Mouse (Mus musculus) kidney, embryonic 14.5 days (tissue): ENCODE results near the gene Ptk6. TPM values are rescaled to one million over a fixed set of nuclear protein-coding genes. Genes with fewer than 3 reads are reported as not detected.

Source experiments
- ATAC-seq: fragments of 200-750 bp; cut with Nextera tagmentation; 2 replicates; pipeline ENCODE4 v1.8.0; 2017; ENCODE audit warnings: moderate number of reproducible peaks, mild to moderate bottlenecking, moderate TSS enrichment, moderate library complexity; ENCODE audit not compliant: low FRiP score, low TSS enrichment
- H3K27ac ChIP-seq: fragments of 300-500 bp; sonication (generic); 2 replicates; pipeline ENCODE4 v1.5.1; 2014; ENCODE audit warnings: low read depth, mild to moderate bottlenecking, low read length, moderate library complexity, mixed read lengths
- H3K27me3 ChIP-seq: fragments of 300-500 bp; sonication (generic); 2 replicates; pipeline ENCODE4 v1.6.1; 2014; ENCODE audit warnings: mild to moderate bottlenecking, low read length; ENCODE audit not compliant: control insufficient read depth, insufficient read depth
- H3K36me3 ChIP-seq: fragments of 300-500 bp; sonication (generic); 2 replicates; pipeline ENCODE4 v1.6.1; 2014; ENCODE audit warnings: low read length, mixed read lengths; ENCODE audit not compliant: control insufficient read depth, insufficient read depth
- H3K4me1 ChIP-seq: fragments of 300-500 bp; sonication (generic); 2 replicates; pipeline ENCODE4 v1.6.1; 2014; ENCODE audit warnings: low read length, mixed read lengths; ENCODE audit not compliant: control insufficient read depth, insufficient read depth
- H3K4me2 ChIP-seq: fragments of 300-500 bp; sonication (generic); replicated peaks from 2 replicates; pipeline ENCODE4 v1.6.1; 2014; ENCODE audit warnings: low read depth, mild to moderate bottlenecking, low read length
- H3K4me3 ChIP-seq: fragments of 300-500 bp; sonication (generic); 2 replicates; pipeline ENCODE4 v1.5.1; 2014; ENCODE audit warnings: mild to moderate bottlenecking, low read length
- H3K9ac ChIP-seq: fragments of 300-500 bp; sonication (generic); 2 replicates; pipeline ENCODE4 v1.6.1; 2014; ENCODE audit warnings: low read depth, mild to moderate bottlenecking, low read length, moderate library complexity
- H3K9me3 ChIP-seq: fragments of 300-500 bp; sonication (generic); 2 replicates; pipeline ENCODE4 v1.6.1; 2016; ENCODE audit warnings: low read length; ENCODE audit not compliant: control insufficient read depth
- WGBS: fragments of 180-500 bp; shearing (Covaris S2); extraction: QIAGEN DNeasy Blood & Tissue Kit; methylation state at CpG from one replicate; pipeline ENCODE4 v1.1.7; 2014; 5-methylcytosine and 5-hydroxymethylcytosine counted together
- polyA plus RNA-seq: library from polyadenylated mRNA; unstranded; fragments of >200 nt; fragmentation: Nextera tagmentation; extraction: Ambion mirVana; gene quantifications from 2 replicates; pipeline ENCODE4 v1.2.1, GENCODE M21; 2014

Ptk6 gene
- polyA plus RNA-seq, 1 experiment from 2014 or later = not detected

GRCm38 (mm10) chr2:181238861-181239260, 36.3 kb upstream of the Ptk6 start:
- H3K9me3 ChIP-seq = no peaks in the 10 kb centered on the region
- H3K27ac ChIP-seq = no peak overlapping the region
- no peak overlapping the region for H3K4me3 ChIP-seq
- no peak for ATAC-seq
- H3K4me2 ChIP-seq = no peak overlapping the region
- 73% methylated on average over 2 of the region's 2 CpGs for WGBS
- H3K4me1 ChIP-seq = no peaks in the 10 kb centered on the region
- no peak overlapping the region for H3K9ac ChIP-seq
- H3K36me3 ChIP-seq = no peaks in the 10 kb centered on the region; the same call in 1 of the 2 replicates
- H3K27me3 ChIP-seq = no peaks in the 10 kb centered on the region

- no peak overlapping the region for H3K9ac ChIP-seq
- no peaks in the 10 kb centered on the region; the same call in 1 of the 2 replicates for H3K36me3 ChIP-seq
- no peaks in the 10 kb centered on the region for H3K9me3 ChIP-seq
- no peaks in the 10 kb centered on the region for H3K27me3 ChIP-seq
- H3K27ac ChIP-seq = no peak overlapping the region
- no peak for ATAC-seq
- no peak overlapping the region for H3K4me3 ChIP-seq
- H3K4me2 ChIP-seq = no peak overlapping the region
- no peaks in the 10 kb centered on the region for H3K4me1 ChIP-seq
- WGBS = 75% methylated on average over 10 of the region's 10 CpGs
Measured at GRCm38 (mm10) chr2:181238091-181238610, 35.6 kb upstream of the Ptk6 start.

- Histone ChIP-seq H3K27ac (no peak overlapping the region), H3K27me3 (no peaks in the 10 kb centered on the region), H3K9ac (no peak overlapping the region), H3K9me3 (no peaks in the 10 kb centered on the region), H3K4me1 (no peaks in the 10 kb centered on the region), H3K36me3 (no peaks in the 10 kb centered on the region; the same call in 1 of the 2 replicates), H3K4me3 (no peak overlapping the region), H3K4me2 (no peak overlapping the region)
- 92% methylated on average over 17 of the region's 17 CpGs for WGBS
- ATAC-seq = no peak
Measured at GRCm38 (mm10) chr2:181237251-181238014, 34.8 kb upstream of the Ptk6 start.

- H3K4me3 ChIP-seq = no peak overlapping the region
- no peak overlapping the region for H3K9ac ChIP-seq
- 86% methylated on average over 23 of the region's 23 CpGs for WGBS
- no peak overlapping the region for H3K27ac ChIP-seq
- H3K36me3 ChIP-seq = no peaks in the 10 kb centered on the region; the same call in 1 of the 2 replicates
- ATAC-seq = no peak
- no peaks in the 10 kb centered on the region for H3K4me1 ChIP-seq
- no peak overlapping the region for H3K4me2 ChIP-seq
- no peaks in the 10 kb centered on the region for H3K9me3 ChIP-seq
- H3K27me3 ChIP-seq = no peaks in the 10 kb centered on the region
Measured at GRCm38 (mm10) chr2:181235681-181236566, 33.3 kb upstream of the Ptk6 start.

GRCm38 (mm10) chr2:181234680-181235079, 32.1 kb upstream of the Ptk6 start:
- no peak overlapping the region for H3K4me2 ChIP-seq
- no peak overlapping the region for H3K9ac ChIP-seq
- no peaks in the 10 kb centered on the region for H3K27me3 ChIP-seq
- no peaks in the 10 kb centered on the region for H3K9me3 ChIP-seq
- no peaks in the 10 kb centered on the region for H3K4me1 ChIP-seq
- H3K4me3 ChIP-seq = no peak overlapping the region
- H3K27ac ChIP-seq = no peak overlapping the region
- no peak for ATAC-seq
- 91% methylated on average over 11 of the region's 11 CpGs for WGBS
- H3K36me3 ChIP-seq = no peaks in the 10 kb centered on the region; the same call in 1 of the 2 replicates

GRCm38 (mm10) chr2:181233443-181233842, 30.9 kb upstream of the Ptk6 start:
- H3K4me2 ChIP-seq = no peak overlapping the region
- H3K27ac ChIP-seq = no peak overlapping the region
- ATAC-seq = no peak
- H3K9me3 ChIP-seq = no peaks in the 10 kb centered on the region
- H3K36me3 ChIP-seq = no peaks in the 10 kb centered on the region; the same call in 1 of the 2 replicates
- no peak overlapping the region for H3K9ac ChIP-seq
- no peak overlapping the region for H3K4me3 ChIP-seq
- H3K27me3 ChIP-seq = no peaks in the 10 kb centered on the region
- no peaks in the 10 kb centered on the region for H3K4me1 ChIP-seq
- WGBS = 91% methylated on average over 15 of the region's 15 CpGs

GRCm38 (mm10) chr2:181231171-181231570, 28.6 kb upstream of the Ptk6 start:
- Histone ChIP-seq H3K27ac (no peak overlapping the region), H3K4me1 (no peaks in the 10 kb centered on the region), H3K9me3 (no peaks in the 10 kb centered on the region), H3K36me3 (no peaks in the 10 kb centered on the region), H3K27me3 (no peaks in the 10 kb centered on the region), H3K4me2 (no peak overlapping the region), H3K4me3 (no peak overlapping the region), H3K9ac (no peak overlapping the region)
- no peak for ATAC-seq
- WGBS = 85% methylated on average over 19 of the region's 20 CpGs

- WGBS = 73% methylated on average over 1 of the region's 1 CpGs
- no peak for ATAC-seq
- H3K4me1 ChIP-seq = no peaks in the 10 kb centered on the region
- H3K27me3 ChIP-seq = no peaks in the 10 kb centered on the region
- no peak overlapping the region for H3K4me3 ChIP-seq
- H3K27ac ChIP-seq = no peak overlapping the region
- H3K36me3 ChIP-seq = no peaks in the 10 kb centered on the region
- H3K4me2 ChIP-seq = no peak overlapping the region
- H3K9me3 ChIP-seq = no peaks in the 10 kb centered on the region
- H3K9ac ChIP-seq = no peak overlapping the region
Measured at GRCm38 (mm10) chr2:181228335-181228734, 25.7 kb upstream of the Ptk6 start.
